Mouse (Mus musculus) lung, postnatal 0 days (tissue): ENCODE results near the gene Donson.

Experiments
- CTCF ChIP-seq: IDR thresholded peaks from 2 replicates; pipeline ENCODE4 v1.5.1; 2016; ENCODE audit warnings: antibody characterized with exemption, mild to moderate bottlenecking
- EP300 ChIP-seq: IDR thresholded peaks from 2 replicates; pipeline ENCODE4 v1.6.1; 2016; ENCODE audit warnings: antibody characterized with exemption, mild to moderate bottlenecking, control low read depth

GRCm38 (mm10) chr16:91702771-91703188, 14.2 kb upstream of the Donson start:
- TF ChIP-seq CTCF (no peak), EP300 (no peak)
